Mouse (Mus musculus) thymus, postnatal 0 days (tissue): ENCODE measurements around the gene Fndc7. TPM values are rescaled to one million over a fixed set of nuclear protein-coding genes. Genes with fewer than 3 reads are reported as not detected.

Experiments used
- polyA plus RNA-seq: library from polyadenylated mRNA; unstranded; fragments of >200 nt; fragmentation: Nextera tagmentation; extraction: Ambion mirVana; gene quantifications from 2 replicates; pipeline ENCODE4 v1.2.1, GENCODE M21; 2015

The Fndc7 gene
- polyA plus RNA-seq, 1 experiment from 2014 or later: 1.3 TPM

Other genes with a start within 250 kb of the Fndc7 start
- 71.5 and 75.4 TPM in 2 replicates for gene Clcc1, start 236.1 kb downstream of the Fndc7 start, polyA plus RNA-seq
- gene Gpsm2, start 167.7 kb downstream of the Fndc7 start, polyA plus RNA-seq: 29.6 and 34.4 TPM in 2 replicates
- gene Aknad1, start 150.3 kb downstream of the Fndc7 start, polyA plus RNA-seq: 0.06 and 0.07 TPM in 2 replicates
- 43.5 and 51.6 TPM in 2 replicates for gene Stxbp3, start 49.5 kb downstream of the Fndc7 start, polyA plus RNA-seq
- 96.0 and 112 TPM in 2 replicates for gene Prpf38b, start 21.7 kb upstream of the Fndc7 start, polyA plus RNA-seq
- gene Henmt1, start 49.9 kb upstream of the Fndc7 start, polyA plus RNA-seq: 2.2 and 2.3 TPM in 2 replicates
- not detected in 2 replicates for gene Gm9857, start 50.4 kb upstream of the Fndc7 start, polyA plus RNA-seq
- gene Fam102b, start 137.6 kb upstream of the Fndc7 start, polyA plus RNA-seq: 8.1 and 9.5 TPM in 2 replicates
- not detected in 2 replicates for gene Slc25a54, start 190.5 kb upstream of the Fndc7 start, polyA plus RNA-seq
- 6.9 and 7.6 TPM in 2 replicates for gene Slc25a24, start 233.1 kb upstream of the Fndc7 start, polyA plus RNA-seq